Mouse (Mus musculus) mesoderm, embryonic 11.5 days (tissue): ENCODE results near the gene Asb2.

Experiments used
- DNase-seq: peaks from one replicate; pipeline ENCODE4 v3.0.0-alpha.2; 2012; ENCODE audit warnings: low read depth, low spot score

Gene Asb2

GRCm38 (mm10) chr12:103273051-103273450 is 82.8 kb downstream of the Asb2 start:
- DNase-seq, result no peak

- DNase-seq, result no peak
Observed at GRCm38 (mm10) chr12:103272176-103272575, 83.6 kb downstream of the Asb2 start.
